Mouse (Mus musculus) cerebellum, adult 18-20 months (tissue): ENCODE results near the gene Tiam1.
A peak's percentile ranks its signal among the peaks of the same experiment; 100 is the strongest.

ENCODE experiments used
- DNase-seq, 2 experiments: peaks; one replicate each; pipeline ENCODE4 v3.0.0; 2021

Tiam1 gene

DNA sequence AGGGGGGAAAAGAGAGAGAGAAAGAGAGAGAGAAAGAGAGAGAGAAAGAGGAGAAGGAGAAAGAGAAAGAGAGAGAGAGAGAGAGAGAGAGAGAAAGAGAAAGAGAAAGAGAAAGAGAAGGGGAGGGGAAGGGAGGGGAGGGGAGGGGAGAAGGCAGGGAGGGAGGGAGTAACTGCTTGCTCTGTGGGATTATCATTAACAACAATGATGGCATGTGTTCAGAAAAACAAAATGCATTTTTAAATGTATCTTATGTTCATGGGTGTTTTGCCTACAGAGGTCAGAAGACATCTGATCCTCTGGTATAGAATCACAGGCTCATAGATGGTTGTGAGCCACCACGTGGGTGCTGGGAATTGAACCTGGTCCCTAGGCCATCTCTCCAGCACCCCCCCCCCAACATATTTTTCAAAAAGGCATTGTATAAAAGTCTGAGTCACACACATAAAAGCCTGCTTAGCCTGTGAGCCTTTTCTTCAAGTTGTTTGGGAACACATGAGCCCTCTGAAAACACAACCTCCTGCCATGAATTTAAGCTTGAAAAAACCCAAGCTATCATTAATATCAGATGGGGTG lies 237.8 kb downstream of the Tiam1 start:
- DNase-seq: no peak

- no peak for DNase-seq
These were observed 239.4 kb downstream of the Tiam1 start for GRCm38 (mm10) chr16:89904121-89904520.

- DNase-seq: no peak
These were observed 240.8 kb downstream of the Tiam1 start for GRCm38 (mm10) chr16:89902578-89903304.

- no peak for DNase-seq
These were observed 242.9 kb downstream of the Tiam1 start for GRCm38 (mm10) chr16:89900681-89901080.

DNA sequence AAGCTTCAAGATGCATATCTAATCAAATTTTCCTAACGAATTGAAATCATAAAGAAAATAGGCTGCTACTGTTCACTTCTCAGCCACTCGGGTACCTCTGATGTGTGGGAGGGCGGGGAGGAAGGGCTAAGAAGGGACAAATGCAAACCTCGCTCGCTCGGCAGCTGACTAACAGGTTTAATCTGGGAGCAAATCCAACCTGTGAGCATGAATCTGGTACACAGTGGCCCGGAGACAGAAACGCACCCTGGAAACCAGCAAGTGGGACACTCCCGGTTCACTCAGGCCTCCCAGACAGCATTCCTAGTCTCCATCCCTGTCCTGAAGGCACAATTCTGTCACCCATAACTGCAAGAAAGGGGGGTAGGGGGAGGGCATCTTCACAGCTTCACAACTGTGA lies 244.4 kb downstream of the Tiam1 start:
- DNase-seq: peak; percentile 74 to 86

GRCm38 (mm10) chr16:89898299-89898625 lies 245.3 kb downstream of the Tiam1 start:
- DNase-seq: peak in 1 of 2 experiments; percentile 64

GRCm38 (mm10) chr16:89897547-89898298 lies 245.8 kb downstream of the Tiam1 start:
- peak; percentile 64 to 72 for DNase-seq

DNA sequence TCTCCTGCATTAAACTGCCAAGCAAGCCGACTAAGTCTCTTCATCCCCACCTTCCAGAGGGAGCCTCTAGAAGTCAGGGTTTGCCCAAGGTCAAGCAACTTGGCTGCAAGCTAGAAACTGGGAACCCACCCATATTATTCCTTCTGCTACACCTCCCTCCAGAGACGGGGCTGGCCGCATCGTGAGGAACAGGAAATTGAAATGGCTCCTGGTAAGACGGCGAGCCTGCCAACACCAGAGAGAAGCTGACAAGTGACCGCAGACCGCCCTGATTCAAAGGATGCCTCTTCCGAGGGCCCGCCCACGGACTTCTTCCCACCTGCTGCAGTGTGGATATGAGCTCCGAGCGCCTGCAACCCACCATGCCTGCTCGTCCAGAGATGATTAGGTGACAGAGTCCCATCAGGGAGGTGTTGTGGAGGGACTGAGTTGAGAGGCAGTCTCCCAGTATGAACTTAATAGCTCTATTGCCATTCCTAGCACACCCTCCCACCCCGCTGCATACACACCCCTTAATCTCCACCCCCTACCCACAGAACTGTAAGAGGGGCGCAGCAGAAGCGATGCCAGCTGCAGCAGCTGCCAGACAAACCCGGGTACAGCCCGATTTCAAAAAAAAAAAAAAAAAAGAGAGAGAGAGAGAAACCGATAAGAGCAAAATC lies 246.6 kb downstream of the Tiam1 start:
- peak; percentile 81 to 84 for DNase-seq

DNA sequence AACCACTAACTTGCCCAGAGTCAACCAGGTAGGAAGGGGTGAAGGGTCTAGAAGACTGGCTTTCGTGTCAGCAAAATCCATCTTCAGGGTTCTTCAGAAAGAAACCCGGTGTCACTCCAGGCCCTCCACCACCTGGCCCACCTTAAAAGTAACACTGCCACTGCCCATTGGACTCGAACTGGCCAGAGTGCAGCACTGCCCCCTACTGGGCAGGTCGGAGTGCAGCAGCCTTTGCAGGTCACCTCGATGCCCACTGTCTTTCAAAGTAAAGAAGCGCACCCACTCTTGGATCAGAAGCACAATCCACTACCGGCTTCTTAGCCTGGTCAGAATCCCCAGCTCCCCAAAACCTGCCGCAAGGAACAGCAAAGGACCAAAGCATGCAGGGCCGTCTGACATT lies 247.2 kb downstream of the Tiam1 start:
- peak; percentile 77 to 83 for DNase-seq

GRCm38 (mm10) chr16:89895283-89895682 lies 248.3 kb downstream of the Tiam1 start:
- DNase-seq: no peak

GRCm38 (mm10) chr16:89894816-89895215 lies 248.8 kb downstream of the Tiam1 start:
- no peak for DNase-seq

DNA sequence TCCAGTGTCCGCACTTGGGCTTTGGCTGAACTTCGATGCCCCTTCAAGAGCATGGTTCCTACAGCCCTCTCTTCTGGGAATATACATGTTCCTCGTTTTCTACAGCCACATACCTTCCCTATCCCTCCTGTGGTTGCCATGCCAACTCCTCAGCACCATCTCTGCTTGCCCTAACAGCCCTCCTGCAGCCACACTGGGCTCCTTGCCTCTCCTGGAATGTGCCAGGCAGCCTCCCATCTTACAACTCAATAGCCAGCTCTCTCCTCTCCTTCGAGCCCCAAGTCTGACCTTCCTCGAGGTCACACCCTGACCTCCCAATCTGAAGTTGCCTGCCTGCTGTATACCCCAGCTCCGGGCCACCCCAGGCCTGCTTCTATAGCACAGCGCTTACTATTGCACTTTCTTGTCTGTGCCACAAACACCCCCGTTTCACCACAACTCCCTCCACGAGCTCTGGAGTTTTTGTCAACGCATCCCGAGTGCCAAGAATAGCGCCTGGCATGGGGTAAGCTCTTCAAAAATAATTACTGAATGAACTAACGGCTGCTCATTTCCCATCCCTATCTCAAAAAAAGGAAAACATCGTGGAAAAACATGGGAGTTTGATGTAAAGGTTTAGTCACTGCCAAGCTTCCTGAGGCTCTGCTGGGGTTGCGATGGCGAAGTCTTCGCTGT lies 252.9 kb downstream of the Tiam1 start:
- DNase-seq: peak; percentile 49 to 68

DNA sequence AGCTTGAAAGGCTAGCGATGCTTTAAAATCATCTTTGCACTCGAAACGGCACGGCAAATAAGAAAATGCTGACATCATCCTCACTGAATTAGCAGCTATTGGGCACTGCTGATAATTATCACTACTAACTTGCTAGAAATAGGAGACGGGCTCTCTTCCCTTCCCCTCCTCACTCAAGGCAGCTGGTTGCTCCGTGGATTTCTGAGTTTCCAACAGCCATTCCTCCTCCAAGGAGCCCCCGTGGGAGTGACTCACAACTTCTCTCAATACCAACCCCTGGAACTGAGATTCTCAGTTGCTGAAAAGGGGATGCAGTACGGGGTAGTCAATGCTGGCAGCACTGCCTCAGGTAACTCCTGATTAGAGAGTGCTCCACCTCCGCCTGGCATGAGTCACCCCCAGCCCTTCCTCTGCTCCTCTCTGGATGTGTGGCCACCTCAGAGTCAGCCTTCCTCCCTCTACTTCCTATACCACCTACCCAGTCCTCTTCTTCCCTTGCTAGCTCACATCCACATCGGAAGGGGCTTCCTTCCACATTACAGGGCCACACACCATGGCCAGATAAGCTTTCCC lies 253.6 kb downstream of the Tiam1 start:
- no peak for DNase-seq

DNA sequence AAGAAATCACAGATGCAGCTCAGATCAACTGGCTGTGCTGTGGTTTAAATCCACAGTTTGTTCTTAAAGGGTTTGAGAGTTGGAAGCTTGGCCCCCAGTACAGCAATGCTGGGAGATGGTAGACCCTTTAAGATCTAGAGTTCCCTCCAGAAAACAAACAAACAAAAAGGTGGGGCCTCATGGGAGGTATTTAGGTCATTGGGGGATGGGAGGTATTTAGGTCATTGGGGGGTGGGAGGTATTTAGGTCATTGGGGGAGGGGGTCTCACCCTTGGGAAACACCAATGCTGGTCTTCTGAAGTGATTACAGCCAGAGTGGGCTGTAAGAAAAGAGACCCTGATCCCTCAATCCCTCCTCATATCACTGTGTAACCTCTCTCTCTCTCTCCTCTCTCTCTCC lies 257.0 kb downstream of the Tiam1 start:
- no peak for DNase-seq

DNA sequence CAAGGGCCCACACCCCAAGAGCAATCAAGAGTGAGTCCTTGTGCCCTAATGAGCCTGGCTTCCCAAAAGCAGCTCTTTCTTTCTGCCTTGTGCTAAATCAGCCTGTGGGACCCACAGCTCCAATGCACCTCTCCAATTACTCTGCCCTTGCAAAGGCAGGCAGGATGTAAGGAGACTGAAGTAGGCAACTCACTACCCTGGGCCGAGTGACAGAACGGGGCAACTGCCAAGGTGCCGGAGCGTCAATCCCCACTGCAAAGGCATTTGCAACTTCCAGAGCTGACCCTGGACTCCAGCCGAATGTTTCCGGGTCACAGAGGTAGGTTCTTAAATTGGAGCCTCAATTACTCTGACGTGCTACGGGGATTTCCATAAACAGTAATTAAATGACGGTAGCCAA lies 257.9 kb downstream of the Tiam1 start:
- peak in 1 of 2 experiments; percentile 45 for DNase-seq

DNA sequence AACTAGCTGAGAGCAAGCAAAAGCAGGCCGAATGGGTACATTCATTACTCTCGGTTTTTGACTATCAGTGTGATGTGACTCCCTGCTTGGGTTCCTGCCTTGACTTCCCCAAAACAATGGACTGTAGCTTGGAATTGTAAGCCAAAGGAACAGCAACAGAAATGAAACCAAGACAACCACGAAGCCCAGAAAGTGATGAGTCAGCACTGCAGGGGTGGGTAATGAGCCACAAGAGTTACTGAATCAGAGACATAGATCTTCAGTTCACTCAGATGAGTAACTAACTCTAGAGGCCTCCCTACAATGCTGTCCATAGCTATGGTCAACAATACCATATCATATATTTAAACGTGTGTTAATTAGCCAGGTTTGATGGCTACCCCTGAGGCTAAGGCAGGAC lies 259.7 kb downstream of the Tiam1 start:
- DNase-seq: no peak

GRCm38 (mm10) chr16:89882477-89883234 lies 260.9 kb downstream of the Tiam1 start:
- no peak for DNase-seq

DNA sequence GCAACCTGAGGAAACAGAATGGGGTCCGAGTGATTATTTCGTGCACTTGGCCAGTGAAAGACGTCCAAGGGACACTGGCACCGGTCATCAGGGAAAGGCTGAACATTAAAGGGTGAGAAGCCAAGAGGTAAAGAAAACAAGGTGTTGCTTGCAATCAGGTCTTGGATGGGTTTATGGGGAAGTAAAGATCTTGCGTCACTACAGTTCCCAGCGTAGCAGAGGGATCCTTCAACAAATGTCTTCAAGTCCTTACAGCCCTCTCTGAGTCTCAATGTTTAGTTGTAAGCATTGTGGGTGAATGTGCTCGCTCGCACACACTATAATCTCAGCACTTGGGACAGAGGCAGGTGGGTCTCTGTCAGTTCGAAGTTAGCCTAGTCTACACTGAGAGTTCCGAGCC lies 266.4 kb downstream of the Tiam1 start:
- DNase-seq: no peak

DNA sequence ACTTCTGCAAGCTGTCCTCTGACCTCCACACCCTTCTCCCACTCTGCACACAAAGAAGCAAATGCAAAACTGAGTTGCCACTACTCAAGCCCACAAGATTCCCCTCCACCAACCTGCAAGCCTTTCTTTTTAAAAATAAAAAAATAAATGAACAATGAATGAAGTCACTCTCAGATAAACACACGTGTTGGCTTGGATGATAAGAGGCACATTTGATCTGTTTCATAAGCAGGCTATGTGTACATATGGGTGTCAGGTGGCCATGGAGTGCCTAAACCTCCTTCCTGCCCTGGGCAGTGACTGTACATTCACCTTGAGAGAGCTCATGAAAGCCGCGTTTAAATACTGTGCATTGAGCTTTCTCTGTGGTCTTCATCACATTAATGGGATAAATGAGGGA lies 267.5 kb downstream of the Tiam1 start:
- no peak for DNase-seq

- peak in 1 of 2 experiments; percentile 58 for DNase-seq
These were observed 269.4 kb downstream of the Tiam1 start for GRCm38 (mm10) chr16:89874012-89874704.
